In the genomic region with DNA sequence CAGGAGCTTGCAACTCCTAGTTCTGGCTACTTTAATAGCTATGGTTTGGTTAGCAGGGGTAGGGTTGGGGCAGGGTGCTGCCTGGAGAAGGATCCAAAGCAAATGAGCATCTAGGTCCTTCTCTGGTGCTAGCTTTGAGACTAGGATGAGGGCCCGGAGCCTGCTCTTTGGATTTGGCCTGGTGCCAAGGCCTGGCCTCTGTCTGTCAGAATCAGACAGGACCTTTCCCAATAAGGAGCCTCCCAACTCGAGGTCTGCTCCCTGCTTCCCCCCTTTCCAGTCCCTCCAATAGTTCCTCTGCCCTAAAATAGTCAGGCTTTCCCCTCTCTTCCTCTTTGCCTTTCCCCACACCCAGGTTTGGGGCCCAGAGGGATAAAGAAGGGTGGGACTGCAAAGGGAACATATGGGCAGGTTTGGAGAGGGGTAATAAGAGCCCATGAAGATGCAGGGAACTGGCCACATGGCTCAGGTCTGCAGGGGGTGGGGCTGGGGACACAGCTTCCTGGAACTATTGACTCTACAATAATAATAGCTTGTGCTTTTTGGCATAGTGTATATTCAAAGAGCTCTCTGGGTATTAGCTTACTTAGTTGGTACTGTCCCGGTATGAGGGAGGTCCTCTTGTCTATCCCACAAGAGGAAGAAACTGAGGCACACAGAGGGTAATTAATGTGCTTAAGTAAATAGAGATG, we compare ENCODE assay signal across 16 mouse cellular contexts. TPM values are rescaled to one million over a fixed set of nuclear protein-coding genes. Genes with fewer than 3 reads are reported as not detected.
A peak's percentile ranks its signal among the peaks of the same experiment; 100 is the strongest.
DNase-seq lines count a peak whose midpoint lies in the region; ATAC-seq and TF ChIP-seq lines count a peak whose summit lies in the region.
"Had no signal": no experiment of that assay in that cellular context is flagged by ENCODE, and none has a peak within 500 bp of the region (broad histone marks: within the 10 kb centered on the region; RNA-seq: fewer than 3 reads in every experiment).

No protein-coding gene starts in this region.

- no peak for TF ChIP-seq EP300 in heart, postnatal 0 days (IDR thresholded peaks at IDR 0.05; ENCODE audit: low read depth)

- H3K9me3 ChIP-seq in liver, embryonic 11.5 days (ENCODE audit: control insufficient read depth, low read length), result no peaks in the 10 kb centered on the region
- H3K9me3 ChIP-seq in heart, postnatal 0 days (replicated peaks; ENCODE audit: control insufficient read depth, low read length), result no peaks in the 10 kb centered on the region
- H3K9me3 ChIP-seq: G1E; liver, embryonic 12.5 days had no signal

- no peaks in the 10 kb centered on the region for H3K27me3 ChIP-seq in liver, embryonic 11.5 days (replicated peaks; ENCODE audit: control insufficient read depth, insufficient read depth, low read length)
- no peaks in the 10 kb centered on the region for H3K27me3 ChIP-seq in heart, postnatal 0 days (ENCODE audit: control insufficient read depth, insufficient read depth, low read length)
- no peaks in the 10 kb centered on the region for H3K27me3 ChIP-seq in small intestine, adult 2 months (ENCODE audit: control insufficient read depth, insufficient read depth, low read length)

- no peak overlapping the region for H3K4me2 ChIP-seq in liver, embryonic 11.5 days
- H3K4me2 ChIP-seq in heart, postnatal 0 days (ENCODE audit: low read depth, low read length), result no peak overlapping the region
- H3K4me2 ChIP-seq: liver, embryonic 12.5 days had no signal

- WGBS in liver, embryonic 11.5 days, result 46% methylated on average over 3 of the region's 3 CpGs
- WGBS in heart, postnatal 0 days, result 18% methylated on average over 3 of the region's 3 CpGs
- 46% methylated on average over 3 of the region's 3 CpGs for WGBS in small intestine, adult 2 months

- 0 out of 2 replicates have a peak, but pooled peaks have one; percentile 19 for ATAC-seq in liver, embryonic 11.5 days (replicated peaks; ENCODE audit: low FRiP score)
- peak; percentile 20; the same call in 1 of the 2 replicates for ATAC-seq in heart, postnatal 0 days (ENCODE audit: insufficient read depth, low read depth)
- ATAC-seq: forebrain, postnatal 0 days; liver, embryonic 12.5 days had no signal

- no peak for TF ChIP-seq POLR2A in small intestine, adult 2 months (IDR thresholded peaks at IDR 0.05; ENCODE audit: low read depth, low read length)

- H3K4me3 ChIP-seq in liver, embryonic 11.5 days (ENCODE audit: low read depth, low read length), result no peak overlapping the region
- H3K4me3 ChIP-seq in heart, postnatal 0 days (ENCODE audit: low read depth, low read length), result no peak overlapping the region
- H3K4me3 ChIP-seq in small intestine, adult 2 months (ENCODE audit: low read depth, low read length), result no peak overlapping the region
- no peak overlapping the region for H3K4me3 ChIP-seq in layer of hippocampus, adult 2 months
- H3K4me3 ChIP-seq: liver, embryonic 12.5 days had no signal

- no peak for TF ChIP-seq CTCF in heart, postnatal 0 days (IDR thresholded peaks at IDR 0.05; ENCODE audit: low read depth)
- no peak for TF ChIP-seq CTCF in small intestine, adult 2 months (IDR thresholded peaks at IDR 0.05; ENCODE audit: extremely low read depth, insufficient read length, insufficient replicate concordance, low read depth, low read length)
- no peak for TF ChIP-seq CTCF in layer of hippocampus, adult 2 months (conservative IDR thresholded peaks at IDR 0.05)

- H3K4me1 ChIP-seq in liver, embryonic 11.5 days (replicated peaks; ENCODE audit: control insufficient read depth, insufficient read depth, low read length), result peaks cover 5% of the 10 kb centered on the region; the same call in 1 of the 2 replicates
- H3K4me1 ChIP-seq in heart, postnatal 0 days (ENCODE audit: control insufficient read depth, insufficient read depth), result peaks cover 42% of the 10 kb centered on the region
- H3K4me1 ChIP-seq in small intestine, adult 2 months (ENCODE audit: control insufficient read depth, insufficient read depth, insufficient read length, low read length), result no peaks in the 10 kb centered on the region; the same call in 1 of the 2 replicates

- peak; percentile 30 for DNase-seq in adrenal gland, postnatal 10 days
- no peak for DNase-seq in adrenal gland, adult 18-20 months (ENCODE audit: low spot score in 2 of 2)
- no peak for DNase-seq in liver, embryonic 11.5 days (ENCODE audit: low spot score)
- no peak for DNase-seq in liver
- peak; percentile 70 for DNase-seq in heart, postnatal 0 days (ENCODE audit: low spot score)
- DNase-seq in frontal cortex, postnatal 10 days (ENCODE audit: low spot score in 2 of 2), result no peak
- DNase-seq in layer of hippocampus, adult 2 months (ENCODE audit: low spot score in 2 of 2), result no peak
- DNase-seq: embryo, embryonic 11 days; forebrain, postnatal 0 days; kidney, adult 18-20 months; layer of hippocampus, adult 9-11 months had no signal

- H3K9ac ChIP-seq in liver, embryonic 11.5 days (ENCODE audit: low read depth, low read length), result no peak overlapping the region
- no peak overlapping the region; the same call in 1 of the 2 replicates for H3K9ac ChIP-seq in heart, postnatal 0 days (replicated peaks; ENCODE audit: low read depth, low read length)
- H3K9ac ChIP-seq: forebrain, postnatal 0 days; liver, embryonic 12.5 days had no signal

- no peaks in the 10 kb centered on the region for H3K36me3 ChIP-seq in liver, embryonic 11.5 days (ENCODE audit: control insufficient read depth, insufficient read depth, low read length)
- no peaks in the 10 kb centered on the region for H3K36me3 ChIP-seq in heart, postnatal 0 days (replicated peaks; ENCODE audit: control insufficient read depth, insufficient read depth, low read length)
- H3K36me3 ChIP-seq in small intestine, adult 2 months (ENCODE audit: control insufficient read depth, insufficient read depth, low read length), result no peaks in the 10 kb centered on the region
- H3K36me3 ChIP-seq: G1E; liver, embryonic 12.5 days had no signal

- no peak overlapping the region for H3K27ac ChIP-seq in liver, embryonic 11.5 days (ENCODE audit: low read depth, low read length)
- H3K27ac ChIP-seq in heart, postnatal 0 days (ENCODE audit: low read depth), result peak overlapping the region; percentile 54
- H3K27ac ChIP-seq in small intestine, adult 2 months (ENCODE audit: insufficient read depth, low read depth, low read length), result peak overlapping the region; percentile 40; the same call in 1 of the 2 replicates
- H3K27ac ChIP-seq in layer of hippocampus, adult 2 months, result no peak overlapping the region
- H3K27ac ChIP-seq: liver, embryonic 12.5 days had no signal

RNA-seq across cellular contexts. Expression of a gene that starts 12.2 kb away (rescaled TPM):
- 10 to 100 TPM; 38.0 to 38.2 TPM for total RNA-seq in adrenal gland, postnatal 10 days (2021)
- total RNA-seq in adrenal gland, adult 18-20 months (2021), result 10 to 100 TPM; 27.1 to 31.7 TPM
- polyA plus RNA-seq in liver, embryonic 11.5 days (2014; fragmentation: Nextera tagmentation; extraction: Ambion mirVana), result 35.4 and 35.7 TPM in 2 replicates
- 83.3 and 85.4 TPM in 2 replicates for total RNA-seq in heart, postnatal 0 days (2014; rRNA removed; ENCODE audit: low replicate concordance)
- polyA plus RNA-seq in heart, postnatal 0 days (2015; fragmentation: Nextera tagmentation; extraction: Ambion mirVana), result 44.3 and 47.5 TPM in 2 replicates
- 8.8 and 9.4 TPM in 2 replicates for polyA plus RNA-seq in small intestine, adult 2 months (2012; rRNA removed)
- 1 to 10 TPM; 1.2 to 2.1 TPM for total RNA-seq in layer of hippocampus, adult 2 months (2021)

RNA-seq across cellular contexts. Expression of a gene that starts 38.9 kb away (rescaled TPM):
- 10 to 100 TPM; 20.1 to 24.2 TPM for total RNA-seq in adrenal gland, postnatal 10 days (2021)
- 10 to 100 TPM; 12.4 to 16.9 TPM for total RNA-seq in adrenal gland, adult 18-20 months (2021)
- polyA plus RNA-seq in liver, embryonic 11.5 days (2014; fragmentation: Nextera tagmentation; extraction: Ambion mirVana), result 23.2 and 24.8 TPM in 2 replicates
- 5.4 and 7.9 TPM in 2 replicates for total RNA-seq in heart, postnatal 0 days (2014; rRNA removed; ENCODE audit: low replicate concordance)
- 4.5 and 5.5 TPM in 2 replicates for polyA plus RNA-seq in heart, postnatal 0 days (2015; fragmentation: Nextera tagmentation; extraction: Ambion mirVana)
- polyA plus RNA-seq in small intestine, adult 2 months (2012; rRNA removed), result 6.1 and 7.5 TPM in 2 replicates
- total RNA-seq in layer of hippocampus, adult 2 months (2021), result 10 to 100 TPM; 40.8 to 42.2 TPM

RNA-seq across cellular contexts. Expression of a gene that starts 51.5 kb away (rescaled TPM):
- total RNA-seq in adrenal gland, postnatal 10 days (2021), result not detected
- not detected for total RNA-seq in adrenal gland, adult 18-20 months (2021)
- polyA plus RNA-seq in liver, embryonic 11.5 days (2014; fragmentation: Nextera tagmentation; extraction: Ambion mirVana), result 0.31 TPM in 1 of 2 replicates, not detected in the other
- total RNA-seq in heart, postnatal 0 days (2014; rRNA removed; ENCODE audit: low replicate concordance), result 9.9 TPM in 1 of 2 replicates, not detected in the other
- 11.4 and 13.7 TPM in 2 replicates for polyA plus RNA-seq in heart, postnatal 0 days (2015; fragmentation: Nextera tagmentation; extraction: Ambion mirVana)
- polyA plus RNA-seq in small intestine, adult 2 months (2012; rRNA removed), result not detected in 2 replicates
- total RNA-seq in layer of hippocampus, adult 2 months (2021), result not detected
- total RNA-seq: forebrain, postnatal 0 days; G1E; heart, adult 18-20 months had no signal
- polyA plus RNA-seq: forebrain, postnatal 0 days; G1E; liver, embryonic 12.5 days; neural tube, embryonic 11.5 days had no signal

Comparison
In these comparisons a context has a peak if more than half of its experiments do, and no peak if none do; other contexts are left out.
1. DNase-seq: peak in adrenal gland, postnatal 10 days (single experiment) and heart, postnatal 0 days (single experiment); none in adrenal gland, adult 18-20 months (0 of 2), liver, embryonic 11.5 days (single experiment), liver (single experiment), frontal cortex, postnatal 10 days (0 of 2) and layer of hippocampus, adult 2 months (0 of 2).
2. H3K27ac ChIP-seq: peak in heart, postnatal 0 days (single experiment) and small intestine, adult 2 months (single experiment); none in liver, embryonic 11.5 days (single experiment) and layer of hippocampus, adult 2 months (single experiment).
3. RNA of a gene that starts 12.2 kb away (total RNA-seq): 83.3 to 85.4 TPM in heart, postnatal 0 days, 38.0 to 38.2 TPM in adrenal gland, postnatal 10 days and 27.1 to 31.7 TPM in adrenal gland, adult 18-20 months; 1.2 to 2.1 TPM in layer of hippocampus, adult 2 months; every median in the first group is over 4 times any median in the second.